Mouse (Mus musculus): ENCODE results near the gene Dusp3.

Gene Dusp3

GRCm38 (mm10) chr11:101974181-101974580, 12.6 kb downstream of the Dusp3 start:
- DNase-seq = peak in 1 of 2 experiments; percentile 17

DNA sequence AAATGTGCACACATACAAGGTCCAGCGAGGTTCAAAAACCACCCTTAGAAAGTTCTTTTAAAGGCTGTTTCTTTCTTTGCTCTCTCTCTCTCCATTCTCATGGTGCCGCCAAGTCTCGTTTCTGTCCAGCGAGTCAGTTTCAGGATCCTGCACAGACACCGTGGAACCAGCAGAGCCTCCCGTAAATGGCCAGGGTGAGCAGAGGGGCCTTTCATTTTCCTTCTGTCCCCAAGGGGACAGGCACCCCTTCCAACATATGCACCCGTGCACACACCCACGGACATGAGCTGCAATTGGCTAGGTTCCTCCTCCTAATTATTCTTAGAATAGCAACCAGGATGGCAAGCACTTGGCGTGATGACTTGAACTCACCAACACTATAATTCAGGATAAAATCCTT, 13.3 kb downstream of the Dusp3 start:
- DNase-seq = no peak

DNA sequence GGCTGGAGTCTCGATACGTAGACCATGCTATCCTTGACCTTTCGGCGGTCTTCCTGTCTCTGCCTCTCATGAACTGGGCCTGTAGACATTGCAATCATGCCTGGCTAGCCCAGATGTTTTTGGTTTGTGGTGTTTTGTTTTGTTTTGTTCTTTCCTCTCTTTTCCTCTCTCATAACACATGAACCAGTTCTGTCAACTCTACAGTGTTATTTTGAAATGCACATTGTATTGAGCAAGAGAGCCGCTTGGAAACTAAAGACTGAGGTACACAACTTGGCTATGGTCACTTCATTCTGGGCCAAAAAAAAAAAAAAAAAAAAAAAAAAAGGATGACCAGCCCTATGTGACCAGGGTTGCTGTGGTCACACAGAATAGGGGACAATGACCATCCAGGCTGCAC, 14.2 kb downstream of the Dusp3 start:
- DNase-seq = no peak

DNA sequence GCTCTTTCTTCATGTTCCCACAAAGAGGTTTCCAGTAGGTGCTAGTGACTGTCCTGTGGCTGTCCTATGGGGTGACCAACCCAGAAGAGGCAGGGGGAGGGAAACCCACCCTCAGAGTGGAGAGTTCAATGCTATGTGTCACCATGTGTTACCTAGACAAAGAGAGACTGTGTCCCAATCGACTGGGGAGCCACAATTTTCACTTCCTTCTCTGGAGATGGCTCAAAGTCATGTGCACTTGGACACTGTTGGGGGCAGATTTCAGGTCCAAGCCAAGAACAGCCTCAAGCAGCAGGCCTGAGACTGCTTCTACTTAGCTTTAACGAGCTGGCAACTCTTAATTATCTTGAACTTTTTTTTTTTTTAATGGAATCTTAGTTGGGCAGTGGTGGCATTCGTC, 14.7 kb downstream of the Dusp3 start:
- DNase-seq = peak in 1 of 2 experiments; percentile 24

GRCm38 (mm10) chr11:101971410-101971809, 15.4 kb downstream of the Dusp3 start:
- DNase-seq = peak; percentile 65 to 72

DNA sequence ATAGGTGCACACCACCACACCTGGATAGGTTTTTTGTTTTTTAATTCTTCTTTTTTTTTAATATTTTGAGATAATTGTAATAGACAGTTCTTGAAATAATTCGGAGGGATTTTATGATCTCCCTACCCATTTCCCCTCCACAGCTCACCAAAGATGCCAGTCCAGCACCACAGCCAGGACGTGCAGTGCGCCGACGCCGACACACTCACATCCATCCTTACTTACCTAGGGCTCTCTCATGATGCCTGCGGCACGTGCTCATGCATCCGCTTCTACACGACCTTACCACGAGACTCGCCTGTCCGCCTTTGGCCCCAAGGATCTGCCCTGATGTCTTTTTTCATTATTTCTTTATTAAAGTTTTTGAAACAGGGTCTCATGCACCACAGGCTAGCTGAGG, 17.0 kb downstream of the Dusp3 start:
- no peak for DNase-seq

DNA sequence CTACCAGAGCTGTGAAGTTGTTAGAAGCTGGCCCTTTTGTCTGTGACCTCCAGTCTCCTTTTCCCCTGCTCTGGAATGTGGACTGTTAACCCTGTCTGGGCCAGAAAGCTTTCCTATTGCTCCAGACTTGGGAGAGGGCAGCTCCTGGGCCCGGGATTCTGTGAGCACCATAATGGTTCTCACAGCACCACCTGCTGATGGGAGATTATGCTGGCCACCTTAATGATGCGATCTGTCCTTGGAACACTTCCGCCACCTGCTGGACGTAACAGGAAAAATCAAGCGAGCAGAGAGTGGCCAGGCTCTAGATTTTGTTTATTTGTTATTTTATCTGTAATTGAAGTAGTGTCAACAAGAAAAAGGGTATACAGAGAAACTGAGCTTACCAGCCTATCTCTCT, 18.0 kb downstream of the Dusp3 start:
- peak; percentile 72 to 86 for DNase-seq

DNA sequence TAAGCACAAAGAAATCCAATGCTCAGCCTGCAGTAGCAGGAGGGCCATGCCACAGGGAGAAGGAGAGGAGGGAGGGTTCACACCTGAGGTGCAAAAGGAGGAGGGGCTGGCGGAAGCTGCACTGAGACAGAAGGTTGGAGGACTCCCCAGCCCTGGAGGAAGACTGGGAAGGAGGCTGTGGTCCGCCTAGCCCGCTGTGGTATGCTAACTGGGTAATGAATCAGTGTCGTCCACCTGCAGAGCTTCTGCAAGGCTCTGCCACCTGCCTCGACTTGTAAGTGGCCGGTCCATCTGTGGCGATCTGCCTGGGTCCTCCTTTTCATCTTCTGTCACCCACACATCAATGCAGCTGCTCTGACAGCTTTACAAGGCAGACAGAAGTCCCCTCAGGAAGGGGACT, 18.5 kb downstream of the Dusp3 start:
- no peak for DNase-seq

GRCm38 (mm10) chr11:101966965-101967614, 19.7 kb downstream of the Dusp3 start, which contains the start of gene Sost:
TSS of gene Sost (minus strand) at chr11:101967015.
- DNase-seq = no peak

DNA sequence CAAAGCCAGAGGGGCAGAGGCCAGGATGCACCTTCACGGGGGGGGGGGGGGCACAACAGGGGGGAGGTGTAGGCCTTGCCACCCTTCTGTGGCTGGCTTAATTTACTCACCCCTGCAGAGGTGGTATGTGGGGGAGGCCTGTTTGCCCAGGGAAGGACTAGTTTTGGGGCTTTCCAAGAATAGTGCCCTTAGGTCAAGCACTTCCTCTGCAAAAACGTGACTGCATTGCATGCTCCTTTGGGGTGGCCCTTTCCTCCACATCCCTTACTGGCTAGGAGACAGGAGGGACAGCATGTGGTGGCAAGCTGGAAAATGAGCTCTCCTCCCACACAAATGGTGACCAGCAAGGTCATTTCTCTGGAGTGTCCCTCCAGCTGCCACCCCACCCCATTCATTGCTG, 21.3 kb downstream of the Dusp3 start:
- no peak for DNase-seq

DNA sequence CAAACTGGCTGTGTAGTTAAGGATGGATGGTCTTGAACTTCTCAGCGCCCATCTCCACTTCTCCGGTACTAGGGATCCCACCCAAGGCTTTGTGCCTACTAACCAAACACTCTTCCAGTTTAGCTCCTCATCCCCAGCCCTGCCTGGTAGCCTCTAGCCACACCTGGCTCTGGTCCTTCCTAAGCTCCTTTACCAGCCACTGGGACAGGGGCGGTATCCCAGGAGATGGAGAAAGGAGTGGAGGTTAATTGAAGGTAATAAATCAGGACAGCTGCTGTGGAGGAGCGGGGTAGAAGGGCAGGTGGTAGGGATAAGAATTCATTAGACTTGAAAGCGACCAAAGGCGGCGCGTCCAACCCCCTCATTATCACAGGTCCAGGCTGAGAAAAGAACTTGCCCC, 22.2 kb downstream of the Dusp3 start:
- DNase-seq = no peak

DNA sequence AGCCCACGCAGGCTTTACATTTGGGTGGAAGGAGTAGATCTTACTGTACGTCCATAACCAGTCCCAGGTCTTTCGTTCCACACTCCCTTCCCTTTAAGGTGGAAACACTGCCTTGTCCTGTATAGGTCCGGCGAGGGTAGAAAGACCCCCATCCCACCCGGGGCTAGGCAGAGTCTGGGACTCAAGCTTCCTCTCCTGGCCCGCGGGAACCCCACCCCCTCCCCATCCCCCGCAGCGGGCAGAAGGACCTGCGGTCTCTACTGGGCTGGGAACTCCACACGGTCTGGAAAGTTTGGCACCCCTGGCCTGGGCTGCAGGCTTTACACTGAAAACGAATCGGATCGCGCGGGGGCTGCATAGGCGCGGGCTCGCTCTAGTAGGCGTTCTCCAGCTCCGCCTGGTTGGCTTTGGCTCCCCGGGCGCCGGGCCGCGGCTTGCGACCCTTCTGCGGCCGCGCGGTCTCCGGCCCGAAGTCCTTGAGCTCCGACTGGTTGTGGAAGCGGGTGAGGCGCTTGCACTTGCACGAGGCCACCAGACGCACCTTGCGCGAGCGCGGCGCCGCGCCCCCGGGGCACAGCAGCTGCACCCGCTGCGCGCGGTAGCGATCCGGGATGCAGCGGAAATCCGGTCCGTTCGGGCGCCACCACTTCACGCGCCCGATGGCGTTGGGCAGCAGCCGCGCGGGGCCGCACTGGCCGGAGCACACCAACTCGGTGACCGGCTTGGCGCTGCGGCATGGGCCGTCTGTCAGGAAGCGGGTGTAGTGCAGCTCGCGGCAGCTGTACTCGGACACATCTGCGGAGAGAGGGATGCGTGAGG, 23.1 kb downstream of the Dusp3 start:
- DNase-seq = peak; percentile 42 to 61

DNA sequence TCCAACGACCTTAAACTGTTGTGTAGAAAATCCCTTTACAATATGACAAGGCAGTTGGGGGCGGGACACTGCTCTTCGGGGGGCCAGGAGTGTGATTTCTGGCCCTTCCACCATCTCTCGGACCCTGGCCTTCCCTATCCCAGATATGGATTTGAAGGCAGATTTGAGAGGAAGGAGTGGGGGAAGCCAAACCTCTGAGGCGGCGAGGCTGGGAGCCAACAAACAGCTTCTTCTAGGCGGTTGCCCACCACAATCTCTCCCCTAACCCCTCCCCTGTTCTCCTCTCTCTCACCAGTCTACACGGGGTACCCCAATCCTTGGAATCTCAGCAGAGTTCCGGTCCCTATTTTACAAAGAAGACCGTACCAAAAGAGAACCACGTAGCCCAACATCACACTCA, 23.8 kb downstream of the Dusp3 start:
- no peak for DNase-seq

- DNase-seq = no peak
Observed at GRCm38 (mm10) chr11:101957476-101957875, 29.3 kb downstream of the Dusp3 start.

- DNase-seq = no peak
Observed at GRCm38 (mm10) chr11:101953441-101953840, 33.4 kb downstream of the Dusp3 start.

GRCm38 (mm10) chr11:101952541-101953341, 34.1 kb downstream of the Dusp3 start:
- peak; percentile 60 to 80 for DNase-seq

GRCm38 (mm10) chr11:101950021-101950420, 36.8 kb downstream of the Dusp3 start:
- no peak for DNase-seq

DNA sequence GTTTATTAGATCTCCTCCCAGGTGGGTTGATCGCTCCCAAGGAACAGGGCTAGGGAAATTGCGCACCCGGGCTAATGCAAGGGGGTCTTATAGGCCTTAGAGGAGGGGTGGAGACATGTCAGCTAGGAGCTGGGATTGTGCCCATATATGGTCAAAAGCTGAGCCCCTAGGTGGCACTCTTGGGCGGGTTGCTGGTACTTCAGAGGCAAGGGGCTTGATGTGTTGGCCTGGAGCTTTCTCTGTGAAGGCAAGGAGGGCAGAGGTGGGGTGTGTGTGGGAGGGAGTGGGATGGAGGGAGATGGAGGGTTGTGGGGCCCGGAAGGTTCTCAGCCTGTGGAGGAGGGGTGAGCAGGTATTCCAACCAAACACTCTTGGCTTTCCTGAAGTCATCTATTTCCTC, 40.3 kb downstream of the Dusp3 start:
- no peak for DNase-seq

DNA sequence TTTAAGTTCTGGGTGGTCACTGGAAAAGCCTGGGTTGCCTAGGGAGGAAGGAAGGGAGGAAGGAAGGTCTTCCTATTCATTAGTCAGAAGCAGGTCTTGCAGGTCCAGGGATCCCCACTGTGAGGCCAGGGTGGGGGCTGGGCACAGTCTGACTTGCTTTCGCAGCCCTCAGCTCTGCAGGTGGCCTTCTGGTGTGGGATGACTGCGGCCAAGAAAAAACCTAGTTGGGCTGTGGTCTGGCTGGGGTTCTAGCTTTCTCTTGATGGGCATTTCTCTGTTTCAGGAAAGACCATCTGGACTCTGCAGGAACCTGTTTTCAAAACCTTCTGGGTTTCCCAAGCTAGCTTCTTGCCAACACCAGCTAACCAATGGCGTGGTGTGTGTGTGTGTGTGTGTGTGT, 43.8 kb downstream of the Dusp3 start:
- no peak for DNase-seq

GRCm38 (mm10) chr11:101937108-101937507, 49.7 kb downstream of the Dusp3 start:
- peak; percentile 36 to 58 for DNase-seq

- no peak for DNase-seq
Observed at GRCm38 (mm10) chr11:101936421-101936820, 50.4 kb downstream of the Dusp3 start.

DNA sequence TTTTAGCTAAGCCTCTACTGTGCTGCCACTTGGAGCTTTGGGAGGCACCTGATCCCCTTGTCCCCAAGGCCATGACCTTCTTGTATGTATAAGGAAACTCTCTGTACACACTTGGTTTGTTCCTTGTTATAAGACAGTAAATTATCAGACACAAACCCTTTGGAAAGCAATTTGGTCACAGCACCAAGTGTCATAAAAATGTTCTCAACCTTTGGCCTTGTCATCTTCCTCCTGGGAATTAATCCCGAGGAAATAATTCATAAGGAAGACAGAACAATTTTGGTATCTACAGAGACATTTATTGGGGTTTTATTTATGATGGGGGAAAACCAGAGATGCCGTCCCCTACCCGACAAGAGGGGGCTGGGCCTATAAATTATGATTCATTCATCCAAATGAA, 51.1 kb downstream of the Dusp3 start:
- DNase-seq = no peak

- DNase-seq = no peak
Observed at GRCm38 (mm10) chr11:101931978-101932377, 54.8 kb downstream of the Dusp3 start.

All from lung, postnatal 4 days (tissue).